Mouse (Mus musculus): ENCODE measurements around the gene Rab27a.

The Rab27a gene

DNA sequence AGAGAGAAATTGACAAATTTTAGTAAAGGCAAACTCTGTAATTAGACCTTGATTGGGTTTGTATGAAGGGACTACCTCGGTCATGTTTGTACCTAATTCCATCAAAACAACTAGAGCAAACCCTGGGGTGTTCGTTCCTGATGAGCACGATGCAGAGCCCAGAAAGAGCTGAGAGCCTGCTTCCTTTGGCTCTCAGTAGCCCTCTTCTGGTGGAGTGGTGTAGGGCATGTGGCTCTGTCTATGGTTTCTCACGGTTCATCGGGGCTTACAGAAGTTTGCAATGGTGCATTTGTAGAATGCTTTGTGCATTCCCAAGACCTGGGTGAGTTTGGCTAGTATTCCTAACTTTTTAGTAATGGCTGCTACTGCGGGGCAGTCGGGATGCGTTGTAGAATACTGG, 77.1 kb downstream of the Rab27a start:
- Histone ChIP-seq H3K9me3 (ENCODE audit: low read length) (no peaks in the 10 kb centered on the region), H3K27me3 (ENCODE audit: insufficient read depth, low read length) (no peaks in the 10 kb centered on the region), H3K4me1 (replicated peaks; ENCODE audit: low read depth, low read length) (peaks cover 66% of the 10 kb centered on the region), H3K4me3 (replicated peaks; ENCODE audit: low read length) (no peak overlapping the region), H3K36me3 (ENCODE audit: insufficient read depth, low read length) (peaks cover 96% of the 10 kb centered on the region)
- TF ChIP-seq POU5F1 (IDR thresholded peaks at IDR 0.05; ENCODE audit: borderline replicate concordance, low read length): no peak
- peak; percentile 61 for TF ChIP-seq CTCF (conservative IDR thresholded peaks at IDR 0.05; ENCODE audit: low read length)

DNA sequence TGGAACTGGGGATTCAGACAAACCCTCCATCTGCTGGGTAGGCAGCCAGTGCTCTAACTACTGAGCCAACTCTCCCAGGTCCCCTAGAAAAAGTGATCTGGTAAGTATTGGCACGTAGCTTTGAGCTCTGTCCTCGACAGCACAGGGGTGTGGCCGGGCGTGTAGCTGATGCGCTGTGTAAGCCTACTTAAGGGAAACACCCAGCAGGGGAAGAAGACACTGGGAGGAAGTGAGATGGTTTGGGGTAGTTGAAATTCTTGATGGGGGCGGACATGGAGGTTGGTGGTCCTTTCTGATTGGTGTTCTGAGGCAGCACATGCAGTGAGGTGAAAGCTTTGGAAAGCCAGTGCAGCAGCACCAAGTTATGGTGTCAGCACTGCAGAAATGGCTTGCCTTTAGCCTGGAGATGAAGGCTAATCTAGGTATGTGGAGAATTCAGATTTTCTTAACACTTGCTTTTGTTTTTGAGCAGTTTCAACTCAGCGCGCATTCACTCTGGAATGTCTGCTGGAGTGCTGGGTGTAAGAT, 80.5 kb downstream of the Rab27a start:
- Histone ChIP-seq H3K9me3 (ENCODE audit: low read length) (no peaks in the 10 kb centered on the region), H3K27me3 (ENCODE audit: insufficient read depth, low read length) (no peaks in the 10 kb centered on the region), H3K4me1 (replicated peaks; ENCODE audit: low read depth, low read length) (peaks cover 87% of the 10 kb centered on the region), H3K36me3 (ENCODE audit: insufficient read depth, low read length) (peaks cover 99% of the 10 kb centered on the region), H3K4me3 (replicated peaks; ENCODE audit: low read length) (no peak overlapping the region)
- TF ChIP-seq CTCF (conservative IDR thresholded peaks at IDR 0.05; ENCODE audit: low read length) (no peak), NANOG (IDR thresholded peaks at IDR 0.05; ENCODE audit: borderline replicate concordance, low read length) (0 out of 2 replicates have a peak, but pooled peaks have one; percentile 31)

DNA sequence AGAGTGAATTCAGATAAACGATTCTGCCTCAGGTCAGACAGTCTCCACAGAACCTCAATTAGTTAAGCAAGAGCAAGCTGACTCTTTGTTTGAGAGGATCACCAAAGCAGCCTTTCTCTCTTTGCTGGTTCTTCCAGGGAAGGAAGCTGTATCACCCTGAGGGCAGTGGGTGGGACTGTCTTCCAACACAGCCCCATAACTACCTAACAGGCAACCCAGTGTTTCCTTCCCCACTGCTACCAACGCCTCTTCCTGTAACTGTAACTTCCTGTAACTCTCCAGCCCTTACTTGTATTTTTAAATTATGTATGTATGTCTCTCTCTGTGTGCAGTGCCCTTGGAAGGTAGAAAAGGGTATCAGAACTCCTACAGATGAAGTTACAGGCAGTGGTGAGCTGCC, 82.8 kb downstream of the Rab27a start:
- no peaks in the 10 kb centered on the region for H3K9me3 ChIP-seq (ENCODE audit: low read length)
- H3K27me3 ChIP-seq (ENCODE audit: insufficient read depth, low read length): peaks cover 4% of the 10 kb centered on the region; the same call in 1 of the 2 replicates
- no peak overlapping the region for H3K4me3 ChIP-seq (replicated peaks; ENCODE audit: low read length)
- H3K36me3 ChIP-seq (ENCODE audit: insufficient read depth, low read length): peaks cover 85% of the 10 kb centered on the region
- peaks cover 88% of the 10 kb centered on the region for H3K4me1 ChIP-seq (replicated peaks; ENCODE audit: low read depth, low read length)
- no peak for TF ChIP-seq NANOG (IDR thresholded peaks at IDR 0.05; ENCODE audit: borderline replicate concordance, low read length)
- no peak for TF ChIP-seq CTCF (conservative IDR thresholded peaks at IDR 0.05; ENCODE audit: low read length)
- TF ChIP-seq POU5F1 (IDR thresholded peaks at IDR 0.05; ENCODE audit: borderline replicate concordance, low read length): no peak

DNA sequence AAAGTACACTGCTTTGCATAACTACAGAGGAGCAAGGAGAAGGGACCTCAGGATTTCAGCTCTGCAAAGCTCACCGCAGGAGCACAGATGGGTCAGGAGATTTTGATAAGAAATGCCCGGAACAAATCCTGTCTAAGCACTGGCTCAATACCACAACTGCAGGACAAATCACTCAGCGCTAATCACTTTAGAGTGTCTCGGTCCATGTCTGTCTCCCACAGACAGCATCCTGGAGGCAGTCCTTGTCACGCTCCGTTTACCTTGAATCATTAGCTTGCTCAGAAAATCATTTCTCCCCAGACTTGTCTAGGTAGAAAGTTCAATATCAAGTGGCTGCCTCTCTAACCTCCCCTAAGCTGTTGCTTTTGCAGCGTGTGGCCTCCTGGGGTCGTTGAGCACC, 85.2 kb downstream of the Rab27a start:
- H3K4me1 ChIP-seq (replicated peaks; ENCODE audit: low read depth, low read length): peaks cover 68% of the 10 kb centered on the region
- peaks cover 4% of the 10 kb centered on the region for H3K27me3 ChIP-seq (ENCODE audit: insufficient read depth, low read length)
- H3K9me3 ChIP-seq (ENCODE audit: low read length): no peaks in the 10 kb centered on the region
- H3K4me3 ChIP-seq (replicated peaks; ENCODE audit: low read length): no peak overlapping the region
- peaks cover 67% of the 10 kb centered on the region for H3K36me3 ChIP-seq (ENCODE audit: insufficient read depth, low read length)
- TF ChIP-seq CTCF (conservative IDR thresholded peaks at IDR 0.05; ENCODE audit: low read length) (no peak), NANOG (IDR thresholded peaks at IDR 0.05; ENCODE audit: borderline replicate concordance, low read length) (no peak), POU5F1 (IDR thresholded peaks at IDR 0.05; ENCODE audit: borderline replicate concordance, low read length) (no peak)

DNA sequence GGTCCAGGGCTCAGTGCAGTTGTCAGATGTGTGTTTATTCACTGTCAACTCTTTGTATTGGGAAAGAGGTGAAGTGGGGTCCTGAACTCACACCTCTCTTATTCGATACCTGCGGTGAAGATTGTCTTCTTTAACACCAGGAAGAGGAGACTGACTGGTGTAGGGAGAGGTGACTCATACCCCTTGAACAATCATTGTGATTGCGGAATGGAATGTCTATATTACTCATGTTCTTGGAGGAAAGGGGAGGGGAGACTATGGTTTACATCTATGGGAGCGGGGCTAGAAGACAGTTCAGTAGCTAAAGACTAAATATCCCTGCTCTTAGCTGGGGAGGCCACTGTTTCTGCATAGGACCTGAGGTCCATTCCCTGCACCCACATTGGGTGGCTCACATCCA, 85.9 kb downstream of the Rab27a start:
- TF ChIP-seq POU5F1 (IDR thresholded peaks at IDR 0.05; ENCODE audit: borderline replicate concordance, low read length) (no peak), NANOG (IDR thresholded peaks at IDR 0.05; ENCODE audit: borderline replicate concordance, low read length) (no peak), CTCF (conservative IDR thresholded peaks at IDR 0.05; ENCODE audit: low read length) (no peak)

DNA sequence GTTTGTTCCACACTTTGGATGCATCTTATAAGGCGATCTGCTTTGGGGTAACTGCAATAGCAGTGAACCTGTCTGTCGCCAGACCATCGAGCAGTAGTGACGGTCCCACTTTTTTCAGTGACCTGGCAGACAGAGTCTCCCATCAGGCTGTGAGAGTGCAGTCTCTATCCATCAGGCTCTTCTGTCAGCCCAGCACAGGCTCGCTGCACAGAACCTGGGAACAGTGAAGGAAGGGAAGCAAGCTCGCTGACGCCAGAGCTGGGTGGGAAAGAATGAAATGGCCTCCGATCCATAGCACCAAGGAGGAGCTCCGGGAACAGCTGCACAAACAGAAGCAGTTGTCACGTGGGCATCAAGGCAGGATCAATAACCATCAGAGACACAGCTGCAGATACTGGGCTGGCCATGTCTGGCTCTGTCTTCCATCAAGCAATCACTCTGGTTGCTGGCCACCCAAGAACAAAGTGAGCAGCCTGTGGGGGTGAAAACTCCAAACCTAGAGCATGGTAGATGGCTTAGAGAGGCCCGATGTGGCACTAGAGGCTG, 92.8 kb downstream of the Rab27a start:
- H3K4me3 ChIP-seq (replicated peaks; ENCODE audit: low read length): no peak overlapping the region
- H3K9me3 ChIP-seq (ENCODE audit: low read length): no peaks in the 10 kb centered on the region
- H3K4me1 ChIP-seq (replicated peaks; ENCODE audit: low read depth, low read length): peaks cover 8% of the 10 kb centered on the region
- peaks cover 2% of the 10 kb centered on the region; the same call in 1 of the 2 replicates for H3K27me3 ChIP-seq (ENCODE audit: insufficient read depth, low read length)
- H3K36me3 ChIP-seq (ENCODE audit: insufficient read depth, low read length): peaks cover 7% of the 10 kb centered on the region
- TF ChIP-seq POU5F1 (IDR thresholded peaks at IDR 0.05; ENCODE audit: borderline replicate concordance, low read length) (no peak), NANOG (IDR thresholded peaks at IDR 0.05; ENCODE audit: borderline replicate concordance, low read length) (no peak), CTCF (conservative IDR thresholded peaks at IDR 0.05; ENCODE audit: low read length) (no peak)

More for the DNA sequence above, 85.9 kb downstream of the Rab27a start:
- peaks cover 4% of the 10 kb centered on the region for H3K27me3 ChIP-seq (ENCODE audit: insufficient read depth, low read length)
- H3K36me3 ChIP-seq (ENCODE audit: insufficient read depth, low read length): peaks cover 61% of the 10 kb centered on the region
- no peaks in the 10 kb centered on the region for H3K9me3 ChIP-seq (ENCODE audit: low read length)
- peaks cover 62% of the 10 kb centered on the region for H3K4me1 ChIP-seq (replicated peaks; ENCODE audit: low read depth, low read length)
- H3K4me3 ChIP-seq (replicated peaks; ENCODE audit: low read length): no peak overlapping the region

All from E14TG2a.4 (cell line).